Mouse (Mus musculus) left cerebral cortex, postnatal 25 days (tissue): ENCODE measurements around the gene Gm6034. TPM values are rescaled to one million over a fixed set of nuclear protein-coding genes. Genes with fewer than 3 reads are reported as not detected.
"Not testable (repeated sequence)": the region's sequence is repeated elsewhere in the genome, so short reads cannot be mapped to it uniquely, and the experiment has no call there.

Source experiments
- DNase-seq, 2 experiments: peaks; one replicate each; pipeline ENCODE4 v3.0.0; 2022; ENCODE audit warnings: low spot score in 2 of 2, mixed read lengths in 1 of 2
- intact Hi-C: fragments of 180-260 bp; cut with DNase I; formaldehyde crosslinking; loops from one replicate; pipeline ENCODE4 v1.15.1; 2025
- total RNA-seq, 2 experiments: library from RNA; stranded (reverse); gene quantifications; 2 replicates each; pipeline ENCODE4 v1.2.3; 2021

Gm6034 gene
- total RNA-seq, 2 experiments from 2014 or later: not detected

DNA sequence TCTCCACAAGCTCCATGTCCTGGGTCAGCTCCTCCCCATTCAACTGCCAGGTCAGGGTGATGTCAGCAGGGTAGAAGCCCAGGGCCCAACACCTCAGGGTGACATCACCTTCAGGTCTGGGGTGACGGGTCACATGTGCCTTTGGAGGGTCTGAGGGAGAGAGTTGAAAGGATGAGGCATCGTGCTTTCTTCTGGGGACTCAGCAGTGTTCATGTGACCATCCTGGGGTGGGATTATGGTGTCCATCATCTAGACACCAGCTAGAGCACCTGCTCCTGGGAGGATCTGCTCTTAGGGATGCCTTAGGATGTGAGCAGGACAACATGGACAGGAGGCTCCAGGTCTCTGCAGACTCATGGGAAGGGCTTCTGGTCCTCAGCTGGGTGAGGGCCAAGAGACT lies 2.2 kb upstream of the Gm6034 start:
- intact Hi-C loops, DNase-seq: not testable (repeated sequence)

DNA sequence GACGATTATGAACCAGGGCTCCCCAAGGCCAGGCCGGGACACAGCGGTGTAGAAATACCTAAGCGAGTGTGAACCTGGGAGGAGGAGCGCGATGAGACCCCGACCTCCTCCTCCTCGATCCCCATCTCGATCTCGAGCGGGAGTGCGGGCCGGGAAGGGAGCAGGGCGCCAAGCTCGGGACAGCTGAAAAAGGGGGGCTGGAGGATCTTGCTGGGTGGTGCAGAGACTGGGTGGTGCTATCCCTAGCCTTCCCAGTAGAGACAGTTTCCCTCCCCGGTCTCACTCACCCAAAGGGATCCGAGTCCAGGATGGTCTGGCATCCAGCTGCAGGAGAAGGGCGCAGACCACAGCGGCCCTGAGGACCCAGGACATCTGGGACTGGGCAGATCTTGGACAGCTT lies 706 bp upstream of the Gm6034 start:
- DNase-seq, intact Hi-C loops: not testable (repeated sequence)

DNA sequence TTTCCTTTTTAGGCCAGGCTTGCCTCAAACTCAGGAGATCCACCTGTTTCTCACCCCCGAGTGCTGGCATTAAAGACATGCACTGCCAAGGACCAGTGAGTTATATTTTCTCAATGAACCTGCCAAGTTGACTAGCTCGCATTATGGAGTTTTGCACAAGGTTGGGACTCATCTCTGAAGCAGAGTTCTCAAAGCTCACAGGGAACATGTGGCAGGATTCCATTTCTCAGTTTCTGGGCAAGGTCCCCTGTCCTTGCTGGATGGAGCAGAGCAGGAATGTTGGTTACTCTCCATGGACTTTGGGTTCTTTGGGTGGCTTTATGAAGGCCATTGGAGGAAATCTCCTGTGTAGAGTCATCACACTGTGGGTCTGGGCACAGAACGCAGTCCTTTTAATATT lies 525 bp downstream of the Gm6034 start:
- no peak for DNase-seq
- intact Hi-C loops: no loop called here

DNA sequence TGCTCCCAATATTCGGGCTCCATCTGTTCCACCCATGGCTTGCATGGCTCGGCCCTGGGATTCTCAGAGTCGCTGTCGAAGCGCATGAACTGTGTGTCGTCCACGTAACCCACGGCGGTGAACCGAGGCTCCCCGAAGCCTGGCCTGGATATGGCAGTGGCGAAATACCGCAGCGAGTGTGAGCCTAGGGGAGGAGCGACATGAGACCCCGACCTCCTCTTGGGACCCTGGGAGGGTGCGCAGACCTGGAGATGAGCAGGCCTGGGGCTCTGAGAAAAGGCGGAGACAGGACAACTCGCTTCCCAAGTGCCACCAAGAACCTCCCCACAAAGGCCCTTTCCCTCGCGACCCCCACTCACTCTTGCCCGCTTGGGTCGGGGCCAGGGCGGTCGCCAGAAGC lies 15.2 kb downstream of the Gm6034 start:
- intact Hi-C loops, DNase-seq: not testable (repeated sequence)

DNA sequence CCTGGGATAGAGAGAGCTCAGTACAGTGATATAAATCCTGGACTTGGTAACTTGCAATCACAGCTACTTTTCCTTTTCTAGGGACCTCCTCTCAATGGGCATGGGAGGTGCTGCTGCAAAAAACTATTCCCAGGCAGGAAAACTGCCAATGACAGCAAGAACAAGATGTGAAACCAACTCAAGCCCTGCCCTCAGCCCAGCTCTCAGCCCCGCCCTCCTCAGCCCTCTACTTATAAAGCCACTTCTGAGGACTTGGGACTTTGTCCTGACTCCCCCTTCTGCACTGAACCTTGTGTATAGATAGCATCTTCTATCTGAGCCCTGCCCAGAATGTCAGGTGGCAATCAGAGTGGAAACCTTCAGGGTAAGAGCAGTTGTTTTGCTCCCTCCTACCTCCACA lies 15.6 kb downstream of the Gm6034 start, which contains the start of gene Gm11127:
Gene Gm11127 (minus strand): TSS at position 10 of the 400 bp plus-strand sequence.
- DNase-seq, intact Hi-C loops: not testable (repeated sequence)

DNA sequence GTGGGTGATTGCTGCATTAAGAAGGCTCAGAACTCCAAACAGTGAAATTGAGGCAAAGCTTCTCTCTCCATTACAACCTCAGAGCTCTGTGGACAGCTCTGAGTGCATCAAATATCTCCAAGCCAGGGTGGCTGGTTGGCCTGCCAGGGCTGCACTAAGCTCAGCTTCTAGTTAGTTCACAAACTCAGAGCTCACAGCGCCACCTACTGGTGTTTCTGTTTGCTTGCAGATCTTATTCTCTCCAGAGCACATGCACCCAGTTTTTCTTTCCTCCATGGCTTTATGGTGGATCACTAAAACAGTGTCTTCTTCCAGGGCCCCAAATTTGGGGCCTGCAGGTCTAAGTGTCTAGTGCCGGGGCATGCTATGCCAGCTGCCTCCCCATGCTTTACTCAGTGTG lies 18.1 kb downstream of the Gm6034 start:
- DNase-seq: peak; percentile 88 to 90
- intact Hi-C loops: loop anchor here (10.0 kb wide), 3 partner anchors 74 to 134 kb away; partner anchors contain the start of gene H2-T3

DNA sequence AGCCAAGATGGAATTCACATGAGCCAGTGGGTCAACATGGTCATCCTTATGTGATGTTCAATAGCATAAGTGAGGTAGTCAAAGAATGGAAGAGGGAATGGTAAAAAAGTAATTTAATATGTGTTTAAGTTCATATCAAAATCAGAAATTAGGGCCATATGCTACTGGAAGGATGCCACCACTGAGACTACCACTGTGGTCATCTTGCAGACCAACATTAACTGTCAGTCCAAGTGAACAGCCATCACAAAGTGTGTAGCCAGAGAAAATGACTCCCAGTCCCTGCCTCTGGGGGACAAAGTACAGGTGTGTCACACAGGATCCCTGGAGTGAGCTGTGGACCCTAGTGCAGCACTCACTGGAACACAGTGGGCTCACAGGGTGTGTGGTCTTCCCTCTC lies 39.1 kb downstream of the Gm6034 start:
- DNase-seq, intact Hi-C loops: not testable (repeated sequence)

DNA sequence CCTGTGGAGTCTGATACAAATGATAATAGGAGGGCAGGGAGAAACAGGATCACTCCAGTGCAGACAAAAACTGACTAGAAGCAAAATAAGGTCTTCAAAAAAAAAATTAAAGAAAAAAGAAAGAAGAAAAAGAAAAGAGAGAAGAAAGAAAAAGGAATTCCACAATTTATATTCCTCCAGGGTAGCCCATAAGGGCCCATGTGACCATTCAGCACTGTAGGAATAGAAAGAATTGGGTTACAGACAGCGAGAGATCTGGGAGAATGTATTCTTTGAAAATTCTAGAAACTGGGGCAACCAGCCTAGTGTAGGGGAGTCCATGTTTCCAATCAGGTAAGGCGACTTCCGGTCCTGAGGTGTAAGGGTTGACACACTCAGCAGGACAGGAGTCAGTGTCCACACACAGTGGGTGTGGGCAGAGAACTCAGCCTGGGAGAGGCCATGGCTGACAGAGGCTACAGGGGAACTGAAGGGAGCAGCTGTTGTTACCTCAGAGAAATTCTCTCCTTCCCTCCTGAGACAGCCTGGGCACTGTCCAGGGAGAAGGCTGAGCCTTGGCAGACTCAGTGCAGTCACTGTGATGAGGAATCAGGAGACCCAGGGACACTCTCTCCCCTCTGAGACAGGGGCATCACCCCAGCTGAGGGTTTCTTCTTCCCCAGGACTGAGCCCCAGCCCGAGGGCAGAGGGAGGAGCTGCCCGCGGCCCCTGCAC lies 39.9 kb downstream of the Gm6034 start:
- DNase-seq, intact Hi-C loops: not testable (repeated sequence)

DNA sequence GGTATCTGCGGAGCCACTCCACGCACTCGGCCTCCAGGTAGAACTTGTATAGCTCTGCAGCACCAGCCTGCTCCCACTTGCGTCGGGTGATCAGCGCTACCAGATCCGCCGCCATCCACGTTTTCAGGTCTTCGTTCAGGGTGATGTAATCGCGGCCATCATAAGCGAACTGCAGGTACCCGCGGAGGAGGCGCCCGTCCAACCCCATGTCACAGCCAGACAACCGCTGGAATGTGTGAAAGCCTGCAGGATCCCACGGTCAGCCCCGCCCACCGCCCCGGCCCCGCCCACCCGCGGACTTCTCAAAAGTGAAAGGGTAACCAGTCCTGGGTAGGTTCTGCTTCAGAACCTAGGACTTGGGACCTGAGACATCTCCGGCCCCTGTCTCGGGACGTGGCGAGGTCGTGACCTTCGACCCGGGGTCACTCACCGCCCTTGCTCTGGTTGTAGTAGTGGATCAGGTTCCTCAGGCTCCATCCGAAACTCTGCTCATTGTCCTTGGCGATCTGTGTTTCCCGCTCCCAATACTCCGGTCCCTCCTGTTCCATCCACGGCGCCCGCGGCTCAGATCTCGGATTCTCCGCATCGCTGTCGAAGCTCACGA lies 40.6 kb downstream of the Gm6034 start:
- intact Hi-C loops: no loop called here
- no peak for DNase-seq

DNA sequence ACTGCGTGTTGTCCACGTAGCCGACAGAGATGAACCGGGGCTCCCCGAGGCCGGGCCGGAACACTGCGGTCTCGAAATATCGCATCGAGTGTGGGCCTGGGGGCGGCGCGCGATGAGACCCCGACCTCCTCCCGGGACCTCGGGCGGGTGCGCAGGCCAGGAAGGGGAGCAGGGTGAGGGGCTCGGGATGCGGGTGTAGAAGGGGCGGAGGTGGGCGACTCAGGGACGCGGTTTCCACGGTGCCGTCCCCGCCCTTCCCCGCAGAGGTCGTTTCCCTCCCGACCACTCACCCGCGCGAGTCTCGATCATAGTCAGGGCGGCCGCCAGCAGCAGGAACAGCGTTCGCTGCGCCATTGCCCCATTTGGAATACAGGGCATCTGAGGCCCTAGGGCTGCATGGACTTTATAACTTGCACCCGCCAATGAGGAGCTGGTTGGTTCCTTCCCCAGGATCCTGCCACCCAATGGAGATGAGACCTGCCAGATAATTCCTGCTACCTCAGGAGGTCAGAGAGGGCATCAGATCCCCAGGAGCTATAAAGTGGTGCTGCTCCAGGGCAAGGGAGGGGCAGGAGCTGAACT lies 41.2 kb downstream of the Gm6034 start:
- no peak for DNase-seq
- intact Hi-C loops: no loop called here

DNA sequence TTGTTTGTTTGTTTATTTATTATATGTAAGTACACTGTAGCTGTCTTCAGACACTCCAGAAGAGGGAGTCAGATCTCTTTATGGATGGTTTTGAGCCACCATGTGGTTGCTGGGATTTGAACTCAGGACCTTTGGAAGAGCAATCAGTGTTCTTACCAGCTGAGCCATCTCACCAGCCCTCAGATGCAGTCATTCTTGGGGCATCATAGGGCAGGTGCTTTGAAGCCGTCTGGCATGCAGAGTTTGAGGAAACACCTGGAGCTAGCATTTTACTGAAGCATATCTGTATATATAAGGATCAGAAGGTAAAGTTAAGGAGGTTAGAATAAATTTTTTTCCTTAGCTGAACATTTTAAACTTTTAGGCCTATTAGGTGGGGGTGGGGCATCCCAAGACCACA lies 43.2 kb downstream of the Gm6034 start:
- DNase-seq, intact Hi-C loops: not testable (repeated sequence)

DNA sequence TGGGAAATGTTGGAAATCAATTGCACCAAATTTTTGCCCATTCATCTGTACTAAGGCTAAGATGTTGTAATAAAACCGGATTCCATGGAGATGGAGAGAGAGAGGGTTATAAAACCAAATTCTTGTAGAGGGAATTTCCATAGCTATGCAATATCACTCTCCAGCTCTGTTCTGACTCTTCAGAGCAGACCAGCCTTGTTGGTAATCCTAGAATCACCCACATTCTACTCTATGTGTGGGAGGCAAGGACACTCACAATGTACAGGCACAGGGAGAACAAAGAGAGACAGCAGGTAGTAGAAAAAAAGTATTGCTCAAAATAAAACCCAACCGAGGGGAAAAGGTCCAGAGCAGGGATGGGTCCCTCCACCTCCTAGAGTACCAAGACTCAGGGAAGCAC lies 49.2 kb downstream of the Gm6034 start:
- intact Hi-C loops, DNase-seq: not testable (repeated sequence)

DNA sequence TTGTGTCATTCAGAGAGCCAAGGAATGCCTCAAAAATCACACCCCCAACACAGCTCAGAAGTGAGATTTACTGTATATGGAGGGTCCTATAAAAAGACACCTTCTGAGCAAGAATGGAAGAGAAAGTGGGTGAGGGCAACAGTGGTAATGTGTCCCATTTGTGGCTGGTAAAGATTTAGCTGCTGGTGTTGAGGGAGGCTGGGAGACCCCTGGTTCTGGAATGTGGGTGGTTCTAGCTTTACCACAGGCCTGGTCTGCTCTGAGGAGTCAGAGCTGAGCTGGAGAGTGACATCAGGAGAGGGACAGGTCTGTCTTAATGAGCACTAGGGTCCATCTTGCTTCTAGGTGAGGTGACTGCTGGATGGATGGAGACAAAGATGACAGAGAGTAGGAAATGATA lies 49.8 kb downstream of the Gm6034 start:
- peak in 1 of 2 experiments; percentile 29 for DNase-seq
- intact Hi-C loops: not testable (repeated sequence)

DNA sequence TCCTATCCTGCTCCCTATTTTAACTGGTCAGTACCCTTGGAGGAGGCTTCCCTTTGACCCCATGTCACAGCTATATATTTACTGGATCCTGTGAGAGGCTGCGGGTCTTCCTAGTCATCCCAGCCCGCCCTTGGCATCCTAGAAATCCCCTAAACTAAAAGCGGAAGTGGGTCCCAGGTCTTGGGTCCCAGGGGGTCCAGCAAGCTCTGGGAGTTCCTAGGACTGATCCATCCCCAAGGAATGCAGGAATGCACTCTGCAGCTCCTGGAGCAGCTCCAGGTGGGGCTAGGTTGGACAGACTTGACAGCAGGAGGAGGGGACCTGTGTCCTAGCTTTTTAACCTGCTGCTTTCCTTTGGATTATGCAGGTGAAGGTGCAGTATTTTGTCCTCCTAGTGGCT lies 51.2 kb downstream of the Gm6034 start:
- DNase-seq: no peak
- intact Hi-C loops: no loop called here

DNA sequence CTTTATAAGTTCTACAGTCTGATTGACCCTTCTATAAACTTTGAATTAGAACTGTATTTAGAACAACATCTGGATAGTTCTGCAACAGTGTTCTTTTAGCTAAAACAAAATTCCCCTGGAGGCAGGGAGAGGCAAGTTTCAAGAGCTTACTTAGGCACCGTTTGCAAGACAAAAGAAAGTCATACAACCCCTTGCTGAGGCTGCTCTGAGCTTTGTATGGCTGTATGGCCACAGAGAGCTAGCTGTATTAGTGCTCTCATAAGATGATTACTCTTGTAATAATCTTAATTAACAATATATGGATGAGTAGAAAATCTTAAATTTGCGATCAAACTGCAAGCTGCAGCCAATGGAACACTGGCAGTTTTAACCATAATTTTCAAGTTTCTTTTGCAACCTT lies 56.8 kb downstream of the Gm6034 start:
- intact Hi-C loops, DNase-seq: not testable (repeated sequence)

DNA sequence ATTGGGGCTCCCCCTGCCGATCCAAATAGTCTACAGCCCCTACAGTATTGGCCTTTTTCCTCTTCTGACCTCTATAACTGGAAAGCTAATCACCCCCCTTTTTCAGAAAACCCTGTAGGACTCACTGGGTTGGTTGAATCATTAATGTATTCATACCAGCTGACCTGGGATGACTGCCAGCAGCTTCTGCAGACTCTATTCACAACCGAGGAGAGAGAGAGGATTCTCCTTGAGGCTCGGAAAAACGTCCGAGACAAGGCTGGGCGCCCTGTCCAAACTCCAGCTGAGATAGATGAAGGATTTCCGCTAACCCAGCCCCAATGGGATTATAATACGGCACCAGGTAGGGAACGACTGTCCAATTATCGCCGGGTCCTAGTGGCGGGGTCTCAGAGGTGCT lies 59.3 kb downstream of the Gm6034 start:
- intact Hi-C loops: not testable (repeated sequence)

More for the DNA sequence above, 59.3 kb downstream of the Gm6034 start:
- DNase-seq: not testable (repeated sequence)

Other genes with a start within 250 kb of the Gm6034 start
- gene Ier3, start 221.3 kb upstream of the Gm6034 start, total RNA-seq: 10 to 100 TPM; 11.2 to 12.5 TPM
- gene Flot1, start 219.7 kb upstream of the Gm6034 start, total RNA-seq: 100 to 1,000 TPM; 120 to 137 TPM
- gene Tubb5, start 204.7 kb upstream of the Gm6034 start, total RNA-seq: 100 to 1,000 TPM; 492 to 522 TPM
- 10 to 100 TPM in 1 of 2 experiments, 1 to 10 TPM in 1; 9.7 to 12.0 TPM for gene Mdc1, start 201.4 kb upstream of the Gm6034 start, total RNA-seq
- gene Nrm, start 181.6 kb upstream of the Gm6034 start, total RNA-seq: 1 to 10 TPM; 3.2 to 3.6 TPM
- 1 to 10 TPM; 8.3 to 8.7 TPM for gene Ppp1r18, start 177.4 kb upstream of the Gm6034 start, total RNA-seq
- gene Dhx16, start 163.1 kb upstream of the Gm6034 start, total RNA-seq: 10 to 100 TPM; 29.5 to 32.4 TPM
- 10 to 100 TPM; 55.4 to 59.6 TPM for gene 2310061I04Rik, start 145.5 kb upstream of the Gm6034 start, total RNA-seq
- gene Atat1, start 132.9 kb upstream of the Gm6034 start, total RNA-seq: 10 to 100 TPM; 53.0 to 56.1 TPM
- 10 to 100 TPM; 35.3 to 40.1 TPM for gene Mrps18b, start 126.6 kb upstream of the Gm6034 start, total RNA-seq
- 10 to 100 TPM; 70.2 to 76.0 TPM for gene Ppp1r10, start 126.5 kb upstream of the Gm6034 start, total RNA-seq
- 10 to 100 TPM; 76.7 to 82.6 TPM for gene Abcf1, start 73.2 kb upstream of the Gm6034 start, total RNA-seq
- 100 to 1,000 TPM; 161 to 175 TPM for gene Gnl1, start 63.1 kb upstream of the Gm6034 start, total RNA-seq
- gene Prr3, start 62.7 kb upstream of the Gm6034 start, total RNA-seq: 10 to 100 TPM; 40.1 to 42.9 TPM
- 1 to 10 TPM; 1.7 to 2.3 TPM for gene H2-T24, start 22.4 kb upstream of the Gm6034 start, total RNA-seq
- gene H2-T23, start 10.1 kb upstream of the Gm6034 start, total RNA-seq: 10 to 100 TPM in 1 of 2 experiments, 1 to 10 TPM in 1; 9.9 to 10.2 TPM
- gene H2-T22, start 214 bp upstream of the Gm6034 start, total RNA-seq: 1 to 10 TPM; 8.3 to 9.3 TPM
- gene Gm11127, start 15.4 kb downstream of the Gm6034 start, total RNA-seq: 1 to 10 TPM; 1.3 TPM
- gene Gm19684, start 78.7 kb downstream of the Gm6034 start, total RNA-seq: not detected
- gene Gm7030, start 86.5 kb downstream of the Gm6034 start, total RNA-seq: not detected
- not detected for gene Gm8909, start 125.6 kb downstream of the Gm6034 start, total RNA-seq
- not detected for gene H2-T3, start 147.3 kb downstream of the Gm6034 start, total RNA-seq
- 10 to 100 TPM; 40.5 to 45.3 TPM for gene Rpp21, start 215.1 kb downstream of the Gm6034 start, total RNA-seq
- gene Trim39, start 229.3 kb downstream of the Gm6034 start, total RNA-seq: 10 to 100 TPM; 20.7 to 22.9 TPM
- not detected for gene H2-M10.2, start 243.5 kb downstream of the Gm6034 start, total RNA-seq